Mouse (Mus musculus) spleen, adult 2 months (tissue): Measurements from ENCODE around the gene Lst1. TPM values are rescaled to one million over a fixed set of nuclear protein-coding genes. Genes with fewer than 3 reads are reported as not detected.
A peak's percentile ranks its signal among the peaks of the same experiment; 100 is the strongest.

Experiments
- DNase-seq, 2 experiments: peaks; one replicate each; pipeline versions ENCODE4 v3.0.0 to v3.0.0-alpha.2; 2012 to 2021; ENCODE audit warnings: low spot score in 2 of 2, low read depth in 1 of 2
- H3K27ac ChIP-seq: fragments of 200-500 bp; 2 replicates; pipeline ENCODE4 v1.5.1; 2012; ENCODE audit warnings: low read length, inconsistent platforms; ENCODE audit not compliant: insufficient read depth
- H3K27me3 ChIP-seq: fragments of 200-500 bp; 2 replicates; pipeline ENCODE4 v1.6.1; 2012; ENCODE audit warnings: mild to moderate bottlenecking, moderate library complexity, low read length, inconsistent platforms; ENCODE audit not compliant: control insufficient read depth, insufficient read depth
- H3K36me3 ChIP-seq: fragments of 200-500 bp; 2 replicates; pipeline ENCODE4 v1.6.1; 2012; ENCODE audit warnings: mild to moderate bottlenecking, low read length, inconsistent platforms; ENCODE audit not compliant: control insufficient read depth, insufficient read depth
- H3K4me1 ChIP-seq: fragments of 200-500 bp; 2 replicates; pipeline ENCODE4 v1.6.1; 2011; ENCODE audit warnings: inconsistent platforms; ENCODE audit not compliant: control insufficient read depth, insufficient read depth, insufficient read length
- H3K4me3 ChIP-seq: fragments of 200-500 bp; 2 replicates; pipeline ENCODE4 v1.5.1; 2011; ENCODE audit warnings: mild to moderate bottlenecking, inconsistent platforms; ENCODE audit not compliant: insufficient read depth, insufficient read length; ENCODE audit errors: extremely low read depth
- CTCF ChIP-seq: fragments of 200-500 bp; IDR thresholded peaks from 2 replicates; pipeline ENCODE4 v1.5.1; 2011; ENCODE audit warnings: mild to moderate bottlenecking, inconsistent platforms; ENCODE audit not compliant: insufficient read depth, insufficient read length, insufficient replicate concordance; ENCODE audit errors: extremely low read depth
- POLR2A ChIP-seq: fragments of 200-500 bp; IDR thresholded peaks from 2 replicates; pipeline ENCODE4 v1.6.1; 2011; ENCODE audit warnings: low read depth, low read length, inconsistent platforms
- WGBS: fragments of 180-500 bp; shearing (Covaris S2); methylation state at CpG from one replicate; pipeline ENCODE4 v1.1.7; 2018; 5-methylcytosine and 5-hydroxymethylcytosine counted together
- polyA plus RNA-seq: library from polyadenylated mRNA; depleted of rRNA; stranded (reverse); fragments of >200 nt; gene quantifications from 2 replicates; pipeline ENCODE4 v1.2.3, GENCODE M21; 2012

Lst1 gene
- polyA plus RNA-seq, 1 experiment, result 109 TPM

- DNase-seq, result no peak
- peaks cover 15% of the 10 kb centered on the region for H3K36me3 ChIP-seq
- H3K4me3 ChIP-seq, result peak overlapping the region; percentile 92
- H3K27ac ChIP-seq, result peak overlapping the region; percentile 100
- no peaks in the 10 kb centered on the region for H3K27me3 ChIP-seq
- TF ChIP-seq POLR2A (0 out of 2 replicates have a peak, but pooled peaks have one; percentile 5), CTCF (no peak)
- 18% methylated on average over 19 of the region's 19 CpGs for WGBS
- peaks cover 29% of the 10 kb centered on the region; the same call in 1 of the 2 replicates for H3K4me1 ChIP-seq
Observed at GRCm38 (mm10) chr17:35194844-35195630, 6.8 kb upstream of the Lst1 start.

GRCm38 (mm10) chr17:35193881-35194843, 5.9 kb upstream of the Lst1 start, which contains the start of gene Ltb:
Gene Ltb (plus strand): TSS chr17:35194439.
- H3K27me3 ChIP-seq, result no peaks in the 10 kb centered on the region
- 10% methylated on average over 23 of the region's 28 CpGs for WGBS
- peaks cover 13% of the 10 kb centered on the region for H3K36me3 ChIP-seq
- peak within 1 kb of the TSS; percentile 100 for H3K27ac ChIP-seq
- H3K4me3 ChIP-seq, result peak within 1 kb of the TSS; percentile 92
- TF ChIP-seq POLR2A (peak; percentile 81), CTCF (no peak)
- peaks cover 33% of the 10 kb centered on the region; the same call in 1 of the 2 replicates for H3K4me1 ChIP-seq
- DNase-seq, result peak in 1 of 2 experiments; percentile 89

DNA sequence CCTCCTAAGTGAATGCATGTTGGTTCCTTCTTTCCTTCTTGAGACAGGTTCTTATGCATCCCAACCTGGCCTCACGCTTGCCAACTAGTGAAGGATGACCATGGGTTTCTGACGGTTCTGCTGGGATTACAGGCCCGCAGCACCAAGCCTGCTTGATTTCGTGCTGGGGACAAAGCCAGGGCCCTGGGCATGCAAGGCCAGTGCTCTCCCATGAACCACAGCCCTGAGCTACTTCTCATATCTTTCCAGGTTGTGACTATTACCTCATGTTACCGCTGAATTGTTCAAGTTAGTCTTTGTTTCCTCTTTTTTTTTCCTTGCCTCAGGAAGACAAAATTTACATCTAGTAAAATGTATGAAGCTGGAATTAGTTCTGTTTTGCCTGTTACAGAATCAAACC, 4.7 kb upstream of the Lst1 start:
- Histone ChIP-seq H3K4me1 (peaks cover 43% of the 10 kb centered on the region; the same call in 1 of the 2 replicates), H3K4me3 (no peak overlapping the region)

GRCm38 (mm10) chr17:35191723-35192122, 3.5 kb upstream of the Lst1 start:
- Histone ChIP-seq H3K4me1 (peaks cover 45% of the 10 kb centered on the region; the same call in 1 of the 2 replicates), H3K36me3 (peaks cover 13% of the 10 kb centered on the region), H3K27ac (peak overlapping the region; percentile 24), H3K4me3 (no peak overlapping the region), H3K27me3 (no peaks in the 10 kb centered on the region)
- DNase-seq, result no peak
- 71% methylated on average over 2 of the region's 2 CpGs for WGBS
- TF ChIP-seq CTCF (peak; percentile 2; the same call in 1 of the 2 replicates), POLR2A (no peak)

More for the DNA sequence above, 4.7 kb upstream of the Lst1 start:
- TF ChIP-seq CTCF (no peak), POLR2A (no peak)
- DNase-seq, result no peak
- peak overlapping the region; percentile 100 for H3K27ac ChIP-seq
- H3K27me3 ChIP-seq, result no peaks in the 10 kb centered on the region
- WGBS, result 43% methylated on average over 5 of the region's 5 CpGs
- peaks cover 13% of the 10 kb centered on the region for H3K36me3 ChIP-seq

DNA sequence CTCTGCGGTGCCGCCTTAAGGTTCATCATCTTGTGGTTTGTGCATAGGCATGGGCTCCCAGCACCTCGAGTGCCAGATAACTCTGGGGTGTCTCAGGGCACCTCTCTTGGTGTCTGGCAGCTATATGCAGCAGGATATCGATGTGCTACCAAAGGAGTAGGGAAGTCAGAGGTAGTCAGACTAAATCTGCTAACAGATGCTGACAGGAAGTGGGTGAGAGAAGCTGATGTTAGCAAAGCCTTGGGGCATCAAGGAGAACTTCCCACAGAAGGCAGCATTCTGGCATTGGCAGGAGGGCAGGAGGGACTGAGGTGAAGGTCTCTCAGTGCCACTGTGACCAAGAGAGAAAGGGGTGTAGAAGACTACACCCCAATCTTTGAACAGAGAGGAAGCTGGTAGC, 1.9 kb upstream of the Lst1 start:
- Histone ChIP-seq H3K27me3 (no peaks in the 10 kb centered on the region), H3K27ac (peak overlapping the region; percentile 89), H3K4me1 (peaks cover 51% of the 10 kb centered on the region; the same call in 1 of the 2 replicates), H3K4me3 (no peak overlapping the region), H3K36me3 (peaks cover 1% of the 10 kb centered on the region; the same call in 1 of the 2 replicates)
- TF ChIP-seq POLR2A (peak; percentile 5), CTCF (no peak)
- 11% methylated on average over 4 of the region's 4 CpGs for WGBS
- DNase-seq, result peak in 1 of 2 experiments; percentile 55

- H3K4me3 ChIP-seq, result no peak overlapping the region
- TF ChIP-seq POLR2A, result peak; percentile 34; the same call in 1 of the 2 replicates
- TF ChIP-seq CTCF, result no peak
- no peaks in the 10 kb centered on the region for H3K27me3 ChIP-seq
- H3K4me1 ChIP-seq, result peaks cover 56% of the 10 kb centered on the region; the same call in 1 of the 2 replicates
- WGBS, result 0% methylated on average over 1 of the region's 1 CpGs
- H3K27ac ChIP-seq, result peak overlapping the region; percentile 89
- no peaks in the 10 kb centered on the region for H3K36me3 ChIP-seq
- peak in 1 of 2 experiments; percentile 37 for DNase-seq
Observed at GRCm38 (mm10) chr17:35189186-35189585, 947 bp upstream of the Lst1 start.
